Mouse (Mus musculus) brain, embryonic 14.5 days (tissue): Measurements from ENCODE around the gene Gpr179. TPM values are rescaled to one million over a fixed set of nuclear protein-coding genes. Genes with fewer than 3 reads are reported as not detected.

Experiments
- DNase-seq: peaks from one replicate; pipeline ENCODE4 v3.0.0-alpha.2; 2011; ENCODE audit warnings: low read depth
- CTCF ChIP-seq: fragments of 200-500 bp; IDR thresholded peaks from 2 replicates; pipeline ENCODE4 v1.5.1; 2012; ENCODE audit warnings: inconsistent platforms, mild to moderate bottlenecking, moderate library complexity, borderline replicate concordance; ENCODE audit not compliant: insufficient read depth, insufficient read length; ENCODE audit errors: extremely low read depth
- POLR2A ChIP-seq: fragments of 200-500 bp; IDR thresholded peaks from 2 replicates; pipeline ENCODE4 v1.6.1; 2012; ENCODE audit warnings: mild to moderate bottlenecking, inconsistent platforms, borderline replicate concordance; ENCODE audit not compliant: poor library complexity, insufficient read depth, insufficient read length, severe bottlenecking; ENCODE audit errors: extremely low read depth
- polyA plus RNA-seq: library from polyadenylated mRNA; depleted of rRNA; stranded (reverse); fragments of >200 nt; gene quantifications from 2 replicates; pipeline ENCODE4 v1.2.3, GENCODE M21; 2012

Gene Gpr179
- polyA plus RNA-seq, 1 experiment, result 0.41 TPM

DNA sequence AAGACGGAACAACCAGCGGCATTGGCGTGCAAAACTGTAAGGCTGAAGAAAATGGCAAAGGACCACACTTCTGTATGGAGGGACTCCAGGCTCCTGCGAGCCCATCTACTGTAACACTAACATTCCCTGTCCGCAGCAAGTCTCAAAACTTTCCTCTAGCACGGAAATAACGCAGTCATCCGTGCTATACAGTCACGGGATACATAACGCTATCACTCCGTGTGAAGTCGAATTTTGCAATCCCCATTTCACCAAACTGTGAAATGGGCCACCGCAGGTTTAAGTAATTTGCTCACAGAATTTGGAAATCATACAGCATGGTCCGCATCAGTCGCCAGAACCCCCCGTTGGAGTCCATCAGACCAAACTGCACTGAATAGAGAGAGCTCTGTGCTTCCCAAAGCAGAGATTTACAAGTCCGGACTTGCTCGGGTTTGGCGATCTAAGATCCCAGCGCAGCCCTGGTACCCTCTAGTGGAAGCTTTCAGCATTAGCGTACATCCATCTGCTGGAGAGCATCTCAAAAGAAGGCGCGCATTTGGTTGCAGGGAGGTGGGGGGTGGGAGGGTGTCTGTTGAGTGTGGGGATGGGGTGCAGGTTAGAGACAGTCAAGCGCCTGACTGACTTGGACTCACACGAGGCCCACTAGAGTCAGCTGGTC lies 41.8 kb downstream of the Gpr179 start:
- DNase-seq, result peak; percentile 95
- TF ChIP-seq CTCF (peak; percentile 85), POLR2A (no peak)

DNA sequence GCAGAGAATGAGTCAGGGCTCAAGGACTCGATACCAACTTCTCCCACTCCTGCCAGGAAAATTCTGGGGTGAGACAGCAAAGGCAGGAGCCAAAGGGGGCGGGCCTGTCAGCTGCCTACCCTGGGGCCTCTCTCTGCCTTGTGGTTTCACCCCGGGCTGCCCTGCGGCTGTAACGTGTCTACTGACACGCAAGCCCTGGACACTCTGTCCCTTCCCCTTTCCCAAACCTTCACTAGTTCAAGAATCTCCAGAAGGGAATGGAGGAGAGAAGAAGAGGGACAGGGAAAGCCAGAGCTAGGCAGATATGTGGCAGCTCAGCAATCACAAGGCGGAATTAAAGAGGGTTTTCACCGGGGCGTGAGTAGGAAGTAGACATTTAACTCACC lies 42.4 kb downstream of the Gpr179 start:
- DNase-seq, result peak; percentile 59
- no peak for TF ChIP-seq POLR2A
- TF ChIP-seq CTCF, result no peak

GRCm38 (mm10) chr11:97308806-97309450 lies 42.9 kb downstream of the Gpr179 start:
- no peak for TF ChIP-seq POLR2A
- TF ChIP-seq CTCF, result no peak
- no peak for DNase-seq

GRCm38 (mm10) chr11:97307294-97308069 lies 44.4 kb downstream of the Gpr179 start:
- TF ChIP-seq CTCF, result no peak
- TF ChIP-seq POLR2A, result no peak

GRCm38 (mm10) chr11:97304631-97305030 lies 47.2 kb downstream of the Gpr179 start:
- DNase-seq, result no peak
- TF ChIP-seq POLR2A, result no peak

More at GRCm38 (mm10) chr11:97307294-97308069, 44.4 kb downstream of the Gpr179 start:
- DNase-seq, result no peak

DNA sequence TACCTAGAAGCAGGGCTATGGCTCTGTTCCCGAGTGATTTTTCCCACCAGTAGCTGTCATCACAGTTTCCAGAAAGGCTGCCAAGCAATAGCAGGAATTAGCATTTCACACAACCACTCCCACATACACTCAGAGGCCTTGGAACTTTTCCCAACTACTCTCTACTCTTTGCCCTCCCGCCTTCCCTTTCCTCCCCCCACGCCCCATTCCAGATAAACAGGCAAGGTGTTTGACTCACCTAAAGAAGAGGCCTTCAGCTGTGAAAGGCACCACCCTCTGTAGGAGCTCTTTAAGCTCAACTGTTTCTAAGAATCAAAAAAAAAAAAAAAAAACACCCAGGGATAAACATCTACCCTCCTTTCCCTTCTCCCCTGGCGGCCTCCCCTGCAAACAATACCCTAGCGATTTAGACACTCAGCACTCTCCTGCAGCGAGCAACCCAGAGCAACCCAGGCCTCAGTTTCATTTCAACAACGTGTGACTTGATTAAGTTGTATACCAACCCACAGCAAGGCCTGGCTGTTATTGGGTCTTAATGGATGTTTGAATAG lies 49.6 kb downstream of the Gpr179 start:
- DNase-seq, result peak; percentile 82
- TF ChIP-seq POLR2A (no peak), CTCF (no peak)

DNA sequence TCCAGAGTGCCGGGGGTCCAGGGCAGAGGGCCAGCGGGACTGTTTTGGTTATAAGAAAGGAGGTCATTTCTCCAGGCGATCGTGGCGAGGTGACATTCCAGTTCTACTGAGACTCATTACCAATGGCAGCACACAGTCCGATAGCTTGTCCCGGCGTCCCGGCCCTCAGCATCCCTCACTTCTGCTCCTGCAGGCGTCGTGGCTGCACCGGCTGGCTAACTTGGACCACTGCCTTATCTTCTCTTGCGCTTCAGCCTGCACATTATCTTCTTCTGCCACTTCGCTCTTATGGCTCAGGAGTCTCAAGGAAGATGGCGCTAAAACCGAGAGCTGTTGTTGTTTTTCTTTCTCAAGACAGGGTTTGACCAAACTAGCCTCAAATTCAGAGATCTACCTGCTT lies 50.5 kb downstream of the Gpr179 start:
- no peak for TF ChIP-seq POLR2A
- no peak for TF ChIP-seq CTCF
- no peak for DNase-seq

GRCm38 (mm10) chr11:97299939-97300338 lies 51.9 kb downstream of the Gpr179 start:
- no peak for DNase-seq
- TF ChIP-seq CTCF (no peak), POLR2A (no peak)

DNA sequence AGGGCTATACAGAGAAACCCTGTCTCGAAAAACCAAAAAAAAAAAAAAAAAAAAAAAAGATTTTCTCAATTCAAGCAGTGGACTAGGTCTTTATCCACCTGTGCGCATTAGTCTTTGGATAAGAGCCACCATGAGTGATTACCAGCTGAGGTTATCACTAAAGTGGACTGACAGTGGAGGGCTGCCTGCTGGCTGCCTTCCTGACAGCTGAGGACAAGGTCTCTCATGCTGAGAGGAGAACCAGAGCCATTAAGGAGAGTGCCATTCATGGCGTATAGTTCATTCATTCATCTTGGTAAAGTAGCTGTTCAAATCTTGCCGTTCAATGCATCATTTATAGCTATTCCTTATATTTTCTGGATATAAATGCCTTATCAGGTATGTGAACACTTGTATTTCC lies 55.3 kb downstream of the Gpr179 start:
- TF ChIP-seq POLR2A (no peak), CTCF (no peak)

GRCm38 (mm10) chr11:97292731-97293130 lies 59.1 kb downstream of the Gpr179 start:
- DNase-seq, result no peak
- no peak for TF ChIP-seq POLR2A
- no peak for TF ChIP-seq CTCF

More for the DNA sequence above, 55.3 kb downstream of the Gpr179 start:
- no peak for DNase-seq

- DNase-seq, result peak; percentile 24
- TF ChIP-seq CTCF, result no peak
- no peak for TF ChIP-seq POLR2A
These were observed 62.3 kb downstream of the Gpr179 start for GRCm38 (mm10) chr11:97289276-97290230.
